In genomic region chr3:88424605-88425329, GRCm38 (mm10) we compare ENCODE assay signal across 8 mouse cellular contexts. TPM values are rescaled to one million over a fixed set of nuclear protein-coding genes. Genes with fewer than 3 reads are reported as not detected.
DNase-seq lines count a peak whose midpoint lies in the region; ATAC-seq lines count a peak whose summit lies in the region.

Gene Slc25a44 (minus strand): TSS chr3:88425139.

- H3K27me3 ChIP-seq in heart, embryonic 10.5 days (ENCODE audit: insufficient read depth, poor library complexity, severe bottlenecking) = no peaks in the 10 kb centered on the region
- no peaks in the 10 kb centered on the region for H3K27me3 ChIP-seq in kidney, embryonic 15.5 days

- H3K9ac ChIP-seq in kidney, embryonic 15.5 days = peak within 1 kb of the TSS; percentile 65

- H3K27ac ChIP-seq in heart, embryonic 10.5 days = peak within 1 kb of the TSS; percentile 81
- H3K27ac ChIP-seq in kidney, embryonic 15.5 days = peak within 1 kb of the TSS; percentile 58; the same call in 1 of the 2 replicates

- peak; percentile 90 for ATAC-seq in erythroblast, adult 5-6 weeks (replicated peaks; ENCODE audit: low FRiP score, poor library complexity, severe bottlenecking)
- peak; percentile 97 for ATAC-seq in kidney, embryonic 15.5 days (replicated peaks; ENCODE audit: low FRiP score)
- peak; percentile 99 for ATAC-seq in monocyte, adult 5-6 weeks (replicated peaks; ENCODE audit: insufficient number of reproducible peaks, low FRiP score, low TSS enrichment, poor library complexity, severe bottlenecking)

- peaks cover 19% of the 10 kb centered on the region for H3K36me3 ChIP-seq in heart, embryonic 10.5 days
- peaks cover 17% of the 10 kb centered on the region for H3K36me3 ChIP-seq in kidney, embryonic 15.5 days

- peaks cover 23% of the 10 kb centered on the region for H3K4me1 ChIP-seq in heart, embryonic 10.5 days
- peaks cover 29% of the 10 kb centered on the region for H3K4me1 ChIP-seq in kidney, embryonic 15.5 days

- H3K4me2 ChIP-seq in kidney, embryonic 15.5 days = peak within 1 kb of the TSS; percentile 79

- no peaks in the 10 kb centered on the region for H3K9me3 ChIP-seq in heart, embryonic 10.5 days
- no peaks in the 10 kb centered on the region for H3K9me3 ChIP-seq in kidney, embryonic 15.5 days (replicated peaks)

- DNase-seq in B cell, adult 2 months = peak; percentile 87 to 90
- DNase-seq in brain, adult 2 months (ENCODE audit: low read depth, low spot score) = peak; percentile 100
- DNase-seq in heart, embryonic 10.5 days (ENCODE audit: low spot score) = peak; percentile 99
- peak; percentile 92 for DNase-seq in liver
- peak; percentile 93 for DNase-seq in spleen, postnatal 4 days (ENCODE audit: low spot score in 2 of 2)

- H3K4me3 ChIP-seq in heart, embryonic 10.5 days = peak within 1 kb of the TSS; percentile 91
- peak within 1 kb of the TSS; percentile 78 for H3K4me3 ChIP-seq in kidney, embryonic 15.5 days (replicated peaks)

- 2% methylated on average over 35 of the region's 35 CpGs for WGBS in heart, embryonic 10.5 days
- 1% methylated on average over 35 of the region's 35 CpGs for whole genome bisulfite sequencing in kidney, embryonic 15.5 days

RNA-seq across cellular contexts. Expression of gene Slc25a44, which starts in this region (rescaled TPM):
- 7.9 and 11.5 TPM in 2 replicates for total RNA-seq in erythroblast, adult 5-6 weeks (2015; ENCODE audit: low replicate concordance)
- total RNA-seq in erythroblast, adult 5-6 weeks (2017; ENCODE audit: low replicate concordance) = 13.7 and 20.2 TPM in 2 replicates
- polyA plus RNA-seq in heart, embryonic 10.5 days (2016; fragmentation: Nextera tagmentation; extraction: Ambion mirVana) = 16.8 and 17.5 TPM in 2 replicates
- 17.5 and 17.6 TPM in 2 replicates for polyA plus RNA-seq in kidney, embryonic 15.5 days (2015; fragmentation: Nextera tagmentation; extraction: Ambion mirVana)
- 11.4 to 19.2 TPM (median 15.5 TPM) in 3 replicates for total RNA-seq in monocyte, adult 5-6 weeks (2017)

Comparison
In these comparisons a context has a peak if more than half of its experiments do, and no peak if none do; other contexts are left out.
1. Peak in every context shown above with its lines: DNase-seq, ATAC-seq, H3K4me3 ChIP-seq and H3K27ac ChIP-seq.